Mouse (Mus musculus) layer of hippocampus, adult 2 months (tissue): ENCODE measurements around the gene Lonrf2. TPM values are rescaled to one million over a fixed set of nuclear protein-coding genes. Genes with fewer than 3 reads are reported as not detected.

Source experiments
- DNase-seq, 2 experiments: peaks; one replicate each; pipeline ENCODE4 v3.0.0; 2022; ENCODE audit warnings: low spot score in 2 of 2
- H3K27ac ChIP-seq: fragments of 200-600 bp; 2 replicates; pipeline ENCODE4 v1.8.1; 2022
- H3K4me3 ChIP-seq: fragments of 200-600 bp; 2 replicates; pipeline ENCODE4 v1.8.1; 2022; ENCODE audit warnings: mild to moderate bottlenecking
- CTCF ChIP-seq: fragments of 200-600 bp; conservative IDR thresholded peaks from 2 replicates; pipeline ENCODE4 v1.8.1; 2022; ENCODE audit warnings: antibody characterized with exemption, mild to moderate bottlenecking, moderate library complexity
- total RNA-seq, 2 experiments: library from RNA; stranded (reverse); gene quantifications; 2 replicates each; pipeline ENCODE4 v1.2.3; 2021

Gene Lonrf2
- total RNA-seq, 2 experiments from 2014 or later = 106 to 109 TPM

- DNase-seq = no peak
- H3K27ac ChIP-seq = no peak overlapping the region
- H3K4me3 ChIP-seq = no peak overlapping the region
- no peak for TF ChIP-seq CTCF
Measured at GRCm38 (mm10) chr1:38777500-38777899, 59.0 kb downstream of the Lonrf2 start.

- TF ChIP-seq CTCF = no peak
- no peak overlapping the region for H3K27ac ChIP-seq
- no peak for DNase-seq
- H3K4me3 ChIP-seq = no peak overlapping the region
Measured at GRCm38 (mm10) chr1:38775713-38776112, 60.8 kb downstream of the Lonrf2 start.

- no peak overlapping the region for H3K4me3 ChIP-seq
- DNase-seq = no peak
- no peak overlapping the region for H3K27ac ChIP-seq
- TF ChIP-seq CTCF = no peak
Measured at GRCm38 (mm10) chr1:38770676-38771075, 65.8 kb downstream of the Lonrf2 start.

- no peak overlapping the region for H3K27ac ChIP-seq
- peak; percentile 92 for TF ChIP-seq CTCF
- DNase-seq = peak; percentile 60 to 85
- H3K4me3 ChIP-seq = no peak overlapping the region
Measured at GRCm38 (mm10) chr1:38769920-38770319, 66.6 kb downstream of the Lonrf2 start.

- peak; percentile 55 to 84 for DNase-seq
- no peak overlapping the region for H3K27ac ChIP-seq
- peak overlapping the region; percentile 15; the same call in 1 of the 2 replicates for H3K4me3 ChIP-seq
- TF ChIP-seq CTCF = peak; percentile 91
Measured at GRCm38 (mm10) chr1:38767812-38768211, 68.7 kb downstream of the Lonrf2 start.

GRCm38 (mm10) chr1:38766661-38767572 lies 69.6 kb downstream of the Lonrf2 start:
- DNase-seq = no peak
- no peak for TF ChIP-seq CTCF
- H3K4me3 ChIP-seq = no peak overlapping the region
- H3K27ac ChIP-seq = no peak overlapping the region

GRCm38 (mm10) chr1:38766254-38766653 lies 70.3 kb downstream of the Lonrf2 start:
- H3K27ac ChIP-seq = no peak overlapping the region
- no peak for DNase-seq
- no peak for TF ChIP-seq CTCF
- no peak overlapping the region for H3K4me3 ChIP-seq

- TF ChIP-seq CTCF = no peak
- no peak for DNase-seq
- Histone ChIP-seq H3K4me3 (no peak overlapping the region), H3K27ac (no peak overlapping the region)
Measured at GRCm38 (mm10) chr1:38763960-38764613, 72.4 kb downstream of the Lonrf2 start.

- Histone ChIP-seq H3K27ac (no peak overlapping the region), H3K4me3 (no peak overlapping the region)
- DNase-seq = no peak
- TF ChIP-seq CTCF = no peak
Measured at GRCm38 (mm10) chr1:38760424-38760823, 76.1 kb downstream of the Lonrf2 start.

- no peak overlapping the region for H3K4me3 ChIP-seq
- no peak for TF ChIP-seq CTCF
- DNase-seq = no peak
- no peak overlapping the region for H3K27ac ChIP-seq
Measured at GRCm38 (mm10) chr1:38757791-38758403, 78.6 kb downstream of the Lonrf2 start.

GRCm38 (mm10) chr1:38743863-38744262 lies 92.6 kb downstream of the Lonrf2 start:
- DNase-seq = no peak
- Histone ChIP-seq H3K27ac (no peak overlapping the region), H3K4me3 (no peak overlapping the region)
- TF ChIP-seq CTCF = no peak

Other genes with a start within 250 kb of the Lonrf2 start
- 100 to 1,000 TPM; 108 to 117 TPM for gene Aff3, start 171.8 kb downstream of the Lonrf2 start, total RNA-seq
- gene Chst10, start 61.5 kb upstream of the Lonrf2 start, total RNA-seq = 10 to 100 TPM; 52.6 to 56.3 TPM
- gene Nms, start 102.4 kb upstream of the Lonrf2 start, total RNA-seq = not detected
- 10 to 100 TPM; 36.3 TPM for gene Pdcl3, start 148.9 kb upstream of the Lonrf2 start, total RNA-seq